Comparison of ENCODE assay signal across 8 mouse cellular contexts in the genomic region with DNA sequence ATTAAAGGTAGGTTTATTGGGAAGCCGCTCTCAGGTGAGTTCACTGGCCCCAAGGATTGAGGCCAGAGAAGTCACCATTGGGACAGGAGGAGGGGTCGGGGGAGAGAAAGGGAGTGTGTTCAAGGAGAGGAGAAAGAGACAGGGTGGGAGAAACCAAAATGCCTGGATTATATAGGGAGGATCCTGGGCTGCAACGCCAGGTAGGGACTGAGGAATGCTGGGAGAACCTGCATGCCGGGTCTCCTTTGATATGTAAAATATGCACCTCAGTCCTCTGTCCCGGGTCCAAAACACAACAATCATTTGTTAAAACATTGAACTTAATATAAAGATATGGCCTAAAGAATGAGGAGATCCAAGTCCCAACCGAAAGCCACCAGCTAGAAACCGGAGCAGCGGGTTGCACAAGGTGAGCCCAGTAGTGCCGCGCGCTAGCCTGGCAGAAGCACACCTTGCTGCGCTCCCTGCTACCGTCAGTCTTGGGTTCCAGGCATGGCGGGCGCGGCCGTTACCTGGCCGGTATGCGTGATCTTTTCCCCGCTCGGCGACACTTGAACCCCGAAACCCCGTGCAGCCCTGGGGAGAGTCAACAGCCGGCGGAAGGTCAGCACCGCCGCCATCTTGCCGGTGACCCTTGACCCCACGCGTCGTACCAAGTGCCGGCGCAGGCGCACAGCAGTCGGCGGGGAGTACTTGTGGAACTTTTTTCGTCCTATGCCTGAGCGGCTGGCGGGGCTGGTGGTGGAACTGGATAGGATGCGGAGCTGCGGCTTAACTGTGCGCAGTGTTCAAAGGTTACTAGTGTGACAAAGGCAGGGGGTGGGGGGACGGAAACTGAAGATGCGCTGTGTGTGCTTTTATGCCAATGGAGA. TPM values are rescaled to one million over a fixed set of nuclear protein-coding genes. Genes with fewer than 3 reads are reported as not detected.
DNase-seq lines count a peak whose midpoint lies in the region; ATAC-seq lines count a peak whose summit lies in the region.

A gene (plus strand): TSS at position 687 of the 872 bp plus-strand sequence.
A gene (minus strand): TSS at position 716 of the 872 bp plus-strand sequence.

- H3K9me3 ChIP-seq in forebrain, embryonic 10.5 days: no peaks in the 10 kb centered on the region; the same call in 1 of the 2 replicates
- no peaks in the 10 kb centered on the region for H3K9me3 ChIP-seq in heart, embryonic 15.5 days (replicated peaks)
- H3K9me3 ChIP-seq in liver, embryonic 15.5 days (replicated peaks): no peaks in the 10 kb centered on the region
- H3K9me3 ChIP-seq in neural tube, embryonic 12.5 days: no peaks in the 10 kb centered on the region

- peak within 1 kb of the TSS; percentile 90 for H3K9ac ChIP-seq in heart, embryonic 15.5 days
- peak within 1 kb of the TSS; percentile 80 for H3K9ac ChIP-seq in liver, embryonic 15.5 days
- peak within 1 kb of the TSS; percentile 64 for H3K9ac ChIP-seq in neural tube, embryonic 12.5 days

- peak; percentile 90 for ATAC-seq in CD4-positive, CD25-positive, alpha-beta regulatory T cell, adult 4 months
- ATAC-seq in heart, embryonic 15.5 days (replicated peaks; ENCODE audit: insufficient number of reproducible peaks, insufficient read depth, low FRiP score, low read depth): peak; percentile 88
- ATAC-seq in liver, embryonic 15.5 days (ENCODE audit: insufficient read depth): peak; percentile 81
- peak; percentile 73 for ATAC-seq in neural tube, embryonic 12.5 days (ENCODE audit: low FRiP score, low read depth)

- peak; percentile 80 for DNase-seq in c-Kit-negative CD71-positive TER-119-positive erythroid progenitor cells, embryonic 14.5 days (ENCODE audit: low read depth, low spot score)
- DNase-seq in forebrain, embryonic 10.5 days (ENCODE audit: extremely low spot score, low spot score): peak; percentile 92
- DNase-seq in kidney, postnatal 36 days: peak; percentile 95
- peak; percentile 89 for DNase-seq in telencephalon, adult 2 months (ENCODE audit: low read depth, low spot score)

- no peaks in the 10 kb centered on the region for H3K27me3 ChIP-seq in forebrain, embryonic 10.5 days (ENCODE audit: poor library complexity, severe bottlenecking)
- no peaks in the 10 kb centered on the region for H3K27me3 ChIP-seq in heart, embryonic 15.5 days
- no peaks in the 10 kb centered on the region for H3K27me3 ChIP-seq in liver, embryonic 15.5 days
- peaks cover 2% of the 10 kb centered on the region; the same call in 1 of the 2 replicates for H3K27me3 ChIP-seq in neural tube, embryonic 12.5 days (replicated peaks)

- H3K27ac ChIP-seq in forebrain, embryonic 10.5 days: peak within 1 kb of the TSS; percentile 91
- peak within 1 kb of the TSS; percentile 78 for H3K27ac ChIP-seq in heart, embryonic 15.5 days
- H3K27ac ChIP-seq in liver, embryonic 15.5 days (replicated peaks): peak within 1 kb of the TSS; percentile 54
- no peak within 1 kb of the TSS for H3K27ac ChIP-seq in neural tube, embryonic 12.5 days

- H3K4me2 ChIP-seq in heart, embryonic 15.5 days: peak within 1 kb of the TSS; percentile 80
- H3K4me2 ChIP-seq in liver, embryonic 15.5 days: peak within 1 kb of the TSS; percentile 76
- peak within 1 kb of the TSS; percentile 72 for H3K4me2 ChIP-seq in neural tube, embryonic 12.5 days (replicated peaks)

- H3K4me1 ChIP-seq in forebrain, embryonic 10.5 days: peaks cover 40% of the 10 kb centered on the region
- peaks cover 51% of the 10 kb centered on the region for H3K4me1 ChIP-seq in heart, embryonic 15.5 days (replicated peaks)
- peaks cover 56% of the 10 kb centered on the region for H3K4me1 ChIP-seq in liver, embryonic 15.5 days (replicated peaks)
- H3K4me1 ChIP-seq in neural tube, embryonic 12.5 days: peaks cover 12% of the 10 kb centered on the region

- H3K4me3 ChIP-seq in forebrain, embryonic 10.5 days: peak within 1 kb of the TSS; percentile 83
- H3K4me3 ChIP-seq in heart, embryonic 15.5 days: peak within 1 kb of the TSS; percentile 86
- peak within 1 kb of the TSS; percentile 74 for H3K4me3 ChIP-seq in liver, embryonic 15.5 days (replicated peaks)
- H3K4me3 ChIP-seq in neural tube, embryonic 12.5 days: peak within 1 kb of the TSS; percentile 74

- H3K36me3 ChIP-seq in forebrain, embryonic 10.5 days (replicated peaks): peaks cover 39% of the 10 kb centered on the region
- H3K36me3 ChIP-seq in heart, embryonic 15.5 days: peaks cover 21% of the 10 kb centered on the region
- peaks cover 36% of the 10 kb centered on the region for H3K36me3 ChIP-seq in liver, embryonic 15.5 days (replicated peaks)
- peaks cover 22% of the 10 kb centered on the region for H3K36me3 ChIP-seq in neural tube, embryonic 12.5 days

- WGBS in forebrain, embryonic 10.5 days: 1% methylated on average over 45 of the region's 45 CpGs
- WGBS in heart, embryonic 15.5 days: 1% methylated on average over 45 of the region's 45 CpGs
- under 1% methylated on average over 45 of the region's 45 CpGs for WGBS in liver, embryonic 15.5 days (ENCODE audit: insufficient replicate concordance)
- 1% methylated on average over 45 of the region's 45 CpGs for WGBS in neural tube, embryonic 12.5 days

RNA-seq across cellular contexts. Expression of the first gene that starts in this region (rescaled TPM):
- 100 to 1,000 TPM in 1 of 2 experiments, 10 to 100 TPM in 1; 94.9 to 126 TPM for polyA plus RNA-seq in CD4-positive, CD25-positive, alpha-beta regulatory T cell, adult 4 months (2017; shearing (Covaris generic))
- polyA plus RNA-seq in forebrain, embryonic 10.5 days (2016; fragmentation: Nextera tagmentation; extraction: Ambion mirVana): 143 and 145 TPM in 2 replicates
- 117 and 140 TPM in 2 replicates for polyA plus RNA-seq in heart, embryonic 15.5 days (2015; fragmentation: Nextera tagmentation; extraction: Ambion mirVana)
- 63.2 and 67.8 TPM in 2 replicates for polyA plus RNA-seq in liver, embryonic 15.5 days (2015; fragmentation: Nextera tagmentation; extraction: Ambion mirVana)
- 93.4 and 104 TPM in 2 replicates for polyA plus RNA-seq in neural tube, embryonic 12.5 days (2016; fragmentation: Nextera tagmentation; extraction: Ambion mirVana)

RNA-seq across cellular contexts. Expression of the second gene that starts in this region (rescaled TPM):
- 100 to 1,000 TPM; 141 to 144 TPM for polyA plus RNA-seq in CD4-positive, CD25-positive, alpha-beta regulatory T cell, adult 4 months (2017; shearing (Covaris generic))
- 383 and 405 TPM in 2 replicates for polyA plus RNA-seq in forebrain, embryonic 10.5 days (2016; fragmentation: Nextera tagmentation; extraction: Ambion mirVana)
- 637 and 761 TPM in 2 replicates for polyA plus RNA-seq in heart, embryonic 15.5 days (2015; fragmentation: Nextera tagmentation; extraction: Ambion mirVana)
- 223 and 232 TPM in 2 replicates for polyA plus RNA-seq in liver, embryonic 15.5 days (2015; fragmentation: Nextera tagmentation; extraction: Ambion mirVana)
- polyA plus RNA-seq in neural tube, embryonic 12.5 days (2016; fragmentation: Nextera tagmentation; extraction: Ambion mirVana): 299 and 311 TPM in 2 replicates
